Mouse (Mus musculus) heart, embryonic 12.5 days (tissue): ENCODE results near the gene Hoxd12. TPM values are rescaled to one million over a fixed set of nuclear protein-coding genes. Genes with fewer than 3 reads are reported as not detected.

Source experiments
- ATAC-seq: fragments of 200-750 bp; cut with Nextera tagmentation; 2 replicates; pipeline ENCODE4 v1.8.0; 2017; ENCODE audit warnings: moderate TSS enrichment, moderate library complexity; ENCODE audit not compliant: insufficient number of reproducible peaks, low FRiP score
- H3K27ac ChIP-seq: fragments of 300-500 bp; sonication (generic); 2 replicates; pipeline ENCODE4 v1.5.1; 2016; ENCODE audit warnings: mild to moderate bottlenecking, moderate library complexity; ENCODE audit not compliant: poor library complexity, severe bottlenecking
- H3K27me3 ChIP-seq: fragments of 300-500 bp; sonication (generic); replicated peaks from 2 replicates; pipeline ENCODE4 v1.6.1; 2016; ENCODE audit warnings: mild to moderate bottlenecking, moderate library complexity
- H3K36me3 ChIP-seq: fragments of 300-500 bp; sonication (generic); 2 replicates; pipeline ENCODE4 v1.6.1; 2016; ENCODE audit warnings: mild to moderate bottlenecking, moderate library complexity
- H3K4me1 ChIP-seq: fragments of 300-500 bp; sonication (generic); replicated peaks from 2 replicates; pipeline ENCODE4 v1.6.1; 2016; ENCODE audit warnings: mild to moderate bottlenecking
- H3K4me2 ChIP-seq: fragments of 300-500 bp; sonication (generic); 2 replicates; pipeline ENCODE4 v1.6.1; 2016; ENCODE audit warnings: mild to moderate bottlenecking, moderate library complexity
- H3K4me3 ChIP-seq: fragments of 300-500 bp; sonication (generic); 2 replicates; pipeline ENCODE4 v1.5.1; 2016; ENCODE audit warnings: mild to moderate bottlenecking
- H3K9ac ChIP-seq: fragments of 300-500 bp; sonication (generic); 2 replicates; pipeline ENCODE4 v1.6.1; 2016; ENCODE audit warnings: mild to moderate bottlenecking, moderate library complexity
- H3K9me3 ChIP-seq: fragments of 300-500 bp; sonication (generic); replicated peaks from 2 replicates; pipeline ENCODE4 v1.6.1; 2016; ENCODE audit warnings: mild to moderate bottlenecking, moderate library complexity
- WGBS: fragments of 180-500 bp; shearing (Covaris S2); methylation state at CpG from one replicate; pipeline ENCODE4 v1.1.7; 2016; 5-methylcytosine and 5-hydroxymethylcytosine counted together
- polyA plus RNA-seq: library from polyadenylated mRNA; unstranded; fragments of >200 nt; fragmentation: Nextera tagmentation; extraction: Ambion mirVana; gene quantifications from 2 replicates; pipeline ENCODE4 v1.2.1, GENCODE M21; 2016

The Hoxd12 gene
- polyA plus RNA-seq, 1 experiment from 2014 or later = 0.15 TPM

DNA sequence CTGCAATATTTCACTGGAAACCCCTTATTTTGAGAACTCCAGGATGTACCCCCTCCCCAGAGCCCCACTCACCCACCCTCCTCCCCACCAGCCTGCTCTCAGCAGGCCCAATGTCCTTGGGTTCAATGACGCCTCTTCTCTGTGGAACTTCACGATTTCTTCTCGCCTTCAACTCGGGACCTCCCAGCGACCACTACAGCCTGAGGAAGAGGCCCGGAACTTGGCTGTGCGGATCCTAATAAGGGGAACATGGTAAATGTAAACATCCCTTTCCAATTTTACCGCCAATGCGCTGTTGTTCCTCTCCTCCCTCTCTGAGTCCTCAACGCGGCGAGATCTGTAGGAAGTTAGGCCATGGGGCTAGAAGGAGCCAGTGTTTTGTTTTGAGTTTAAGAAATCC is 9.3 kb downstream of the Hoxd12 start:
- 1% methylated on average over 12 of the region's 12 CpGs for WGBS
- H3K27me3 ChIP-seq = peaks cover 87% of the 10 kb centered on the region
- H3K9ac ChIP-seq = no peak overlapping the region
- no peak overlapping the region for H3K4me2 ChIP-seq
- H3K9me3 ChIP-seq = no peaks in the 10 kb centered on the region
- no peak overlapping the region for H3K4me3 ChIP-seq
- ATAC-seq = no peak
- H3K4me1 ChIP-seq = peaks cover 22% of the 10 kb centered on the region
- no peak overlapping the region for H3K27ac ChIP-seq
- no peaks in the 10 kb centered on the region for H3K36me3 ChIP-seq

- Histone ChIP-seq H3K4me2 (no peak overlapping the region), H3K9ac (no peak overlapping the region), H3K4me3 (no peak overlapping the region), H3K4me1 (peaks cover 16% of the 10 kb centered on the region), H3K36me3 (no peaks in the 10 kb centered on the region), H3K27me3 (peaks cover 87% of the 10 kb centered on the region), H3K9me3 (no peaks in the 10 kb centered on the region), H3K27ac (no peak overlapping the region)
- 11% methylated on average over 4 of the region's 4 CpGs for WGBS
- ATAC-seq = no peak
These were observed 10.3 kb downstream of the Hoxd12 start for GRCm38 (mm10) chr2:74685059-74685603.

DNA sequence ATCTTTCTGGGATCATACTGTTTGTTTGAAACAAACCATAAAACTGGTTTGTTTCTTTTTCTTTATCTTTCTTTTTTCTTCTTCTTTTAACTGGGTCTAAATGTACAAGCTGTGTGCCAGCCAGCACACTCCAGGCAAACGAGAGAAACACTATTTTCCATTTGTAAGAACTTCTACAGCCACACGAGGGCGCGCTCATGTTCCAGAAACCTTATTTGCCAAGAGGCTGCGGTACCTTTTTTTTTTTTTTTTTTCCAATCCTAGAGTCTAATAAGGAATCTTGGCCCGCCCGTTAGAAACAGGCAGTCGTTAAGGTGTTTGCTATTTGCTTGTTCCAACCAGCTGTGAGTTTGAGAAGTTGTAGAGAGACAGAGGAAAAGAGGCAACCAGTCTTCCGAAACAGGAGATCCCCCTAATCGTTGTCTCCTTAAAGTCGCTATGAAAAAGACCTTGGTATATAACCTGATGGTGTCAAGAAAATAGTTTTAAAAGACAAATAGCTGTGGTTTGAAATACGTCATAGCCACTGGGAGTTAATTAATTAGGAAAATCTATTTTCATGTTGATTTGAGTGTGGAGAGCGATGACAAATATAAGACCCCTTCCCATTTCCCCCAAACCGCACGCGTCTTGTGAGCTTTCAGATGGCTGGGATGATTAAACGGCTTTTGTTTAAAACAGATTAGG is 11.6 kb downstream of the Hoxd12 start:
- Histone ChIP-seq H3K36me3 (no peaks in the 10 kb centered on the region), H3K27ac (no peak overlapping the region), H3K4me3 (no peak overlapping the region), H3K27me3 (peaks cover 81% of the 10 kb centered on the region), H3K9ac (no peak overlapping the region), H3K4me2 (no peak overlapping the region), H3K9me3 (no peaks in the 10 kb centered on the region), H3K4me1 (peaks cover 18% of the 10 kb centered on the region)
- ATAC-seq = no peak
- 5% methylated on average over 17 of the region's 17 CpGs for WGBS

- no peaks in the 10 kb centered on the region for H3K9me3 ChIP-seq
- no peak overlapping the region for H3K4me3 ChIP-seq
- H3K36me3 ChIP-seq = no peaks in the 10 kb centered on the region
- peaks cover 81% of the 10 kb centered on the region for H3K27me3 ChIP-seq
- WGBS = under 1% methylated on average over 27 of the region's 27 CpGs
- H3K4me2 ChIP-seq = no peak overlapping the region
- H3K27ac ChIP-seq = no peak overlapping the region
- no peak for ATAC-seq
- peaks cover 13% of the 10 kb centered on the region for H3K4me1 ChIP-seq
- no peak overlapping the region for H3K9ac ChIP-seq
These were observed 12.3 kb downstream of the Hoxd12 start for GRCm38 (mm10) chr2:74686988-74687697.

DNA sequence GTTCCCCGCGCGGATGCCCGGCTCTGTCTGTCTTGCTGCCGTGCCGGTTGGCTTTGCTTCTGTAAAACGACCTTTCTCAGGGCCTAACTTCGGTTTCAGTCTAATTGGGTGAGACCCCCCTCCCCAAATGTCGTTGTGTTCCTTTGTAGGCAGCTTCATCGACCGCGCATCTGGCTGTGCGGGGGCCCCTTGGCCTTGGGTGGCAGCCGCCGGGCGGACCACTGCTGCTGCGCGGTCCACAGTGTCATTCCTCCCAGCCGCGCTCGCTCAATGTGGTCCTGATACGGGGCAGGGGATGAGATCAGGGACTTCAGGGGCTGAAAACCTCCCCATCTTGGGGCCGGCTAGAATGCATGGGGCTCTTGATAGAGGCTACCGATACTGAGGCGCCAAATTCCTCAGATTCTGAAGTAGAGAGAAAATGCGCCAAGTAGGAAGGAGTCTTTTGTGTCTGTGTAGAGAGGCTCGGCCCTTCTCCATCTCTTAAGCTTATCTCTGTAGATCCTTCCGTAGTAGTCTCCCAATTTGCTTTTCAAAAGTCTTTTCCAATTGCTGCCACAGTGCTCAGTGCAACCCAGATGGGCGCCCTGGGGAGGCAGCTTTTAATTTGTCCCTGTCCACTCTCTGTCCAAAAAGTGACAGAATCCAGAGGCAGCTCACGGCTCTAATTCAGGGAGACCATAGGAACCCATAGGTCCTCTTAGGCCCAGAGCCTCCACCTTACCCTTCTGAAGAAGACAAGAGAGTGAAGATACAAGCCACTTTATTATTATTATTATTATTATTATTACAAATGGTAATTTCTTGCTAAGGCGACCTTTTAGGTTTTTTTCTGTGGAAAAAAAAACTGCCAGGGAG is 13.1 kb downstream of the Hoxd12 start:
- no peak overlapping the region for H3K4me3 ChIP-seq
- 2% methylated on average over 31 of the region's 31 CpGs for WGBS
- no peak overlapping the region for H3K4me2 ChIP-seq
- H3K9me3 ChIP-seq = no peaks in the 10 kb centered on the region
- H3K27me3 ChIP-seq = peaks cover 81% of the 10 kb centered on the region
- peaks cover 5% of the 10 kb centered on the region for H3K4me1 ChIP-seq
- H3K9ac ChIP-seq = no peak overlapping the region
- H3K27ac ChIP-seq = no peak overlapping the region
- ATAC-seq = no peak
- no peaks in the 10 kb centered on the region for H3K36me3 ChIP-seq

- H3K4me2 ChIP-seq = no peak overlapping the region
- no peak overlapping the region for H3K9ac ChIP-seq
- H3K27ac ChIP-seq = no peak overlapping the region
- WGBS = 4% methylated on average over 12 of the region's 12 CpGs
- no peak for ATAC-seq
- H3K27me3 ChIP-seq = peaks cover 81% of the 10 kb centered on the region
- H3K4me1 ChIP-seq = 0 out of 2 replicates have a peak, but pooled peaks cover 4% of the 10 kb centered on the region
- no peak overlapping the region for H3K4me3 ChIP-seq
- H3K9me3 ChIP-seq = no peaks in the 10 kb centered on the region
- H3K36me3 ChIP-seq = no peaks in the 10 kb centered on the region
These were observed 14.2 kb downstream of the Hoxd12 start for GRCm38 (mm10) chr2:74688795-74689573.

DNA sequence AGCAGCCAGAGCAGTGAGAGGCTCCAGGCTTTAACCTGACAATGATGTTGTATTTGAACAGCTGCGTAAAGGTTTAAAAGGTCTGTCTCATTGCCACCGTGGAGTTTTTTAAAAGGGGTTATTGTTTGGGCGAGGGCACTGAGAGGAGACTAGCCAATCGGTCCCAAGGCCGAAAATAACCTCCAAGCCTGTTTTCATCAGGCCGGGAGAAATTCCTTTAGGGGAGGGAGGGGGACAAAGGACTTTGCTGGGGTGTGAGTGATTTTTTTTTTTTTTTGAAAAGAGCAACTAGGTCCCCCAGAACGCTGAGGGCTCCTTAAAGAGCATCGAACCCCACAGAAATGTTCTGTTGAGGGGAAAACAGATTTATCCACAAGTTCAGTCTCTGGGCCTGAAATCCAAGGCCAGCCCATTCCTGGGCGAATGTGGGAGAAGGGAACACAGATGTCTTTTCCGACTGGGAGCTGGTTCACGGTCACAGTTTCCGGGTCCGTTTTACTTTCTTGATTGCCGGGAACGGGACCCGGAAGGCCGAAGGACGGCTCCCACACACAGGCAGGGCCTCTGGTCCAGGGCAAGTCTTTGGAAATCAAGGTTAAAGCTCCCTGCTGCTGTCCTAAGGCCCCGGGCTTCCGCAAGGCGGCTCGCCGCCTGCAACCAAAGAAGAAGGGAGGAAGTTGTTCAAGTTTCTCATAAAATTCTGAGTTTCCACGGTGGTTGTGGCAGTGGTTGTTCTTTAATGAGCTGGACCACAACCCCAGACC is 14.9 kb downstream of the Hoxd12 start:
- H3K36me3 ChIP-seq = no peaks in the 10 kb centered on the region
- WGBS = under 1% methylated on average over 24 of the region's 24 CpGs
- no peak for ATAC-seq
- H3K4me2 ChIP-seq = no peak overlapping the region
- H3K27ac ChIP-seq = no peak overlapping the region
- H3K9me3 ChIP-seq = no peaks in the 10 kb centered on the region
- H3K4me1 ChIP-seq = 0 out of 2 replicates have a peak, but pooled peaks cover 4% of the 10 kb centered on the region
- peaks cover 82% of the 10 kb centered on the region for H3K27me3 ChIP-seq
- no peak overlapping the region for H3K9ac ChIP-seq
- no peak overlapping the region for H3K4me3 ChIP-seq

GRCm38 (mm10) chr2:74690338-74690716 is 15.5 kb downstream of the Hoxd12 start:
- H3K27ac ChIP-seq = no peak overlapping the region

DNA sequence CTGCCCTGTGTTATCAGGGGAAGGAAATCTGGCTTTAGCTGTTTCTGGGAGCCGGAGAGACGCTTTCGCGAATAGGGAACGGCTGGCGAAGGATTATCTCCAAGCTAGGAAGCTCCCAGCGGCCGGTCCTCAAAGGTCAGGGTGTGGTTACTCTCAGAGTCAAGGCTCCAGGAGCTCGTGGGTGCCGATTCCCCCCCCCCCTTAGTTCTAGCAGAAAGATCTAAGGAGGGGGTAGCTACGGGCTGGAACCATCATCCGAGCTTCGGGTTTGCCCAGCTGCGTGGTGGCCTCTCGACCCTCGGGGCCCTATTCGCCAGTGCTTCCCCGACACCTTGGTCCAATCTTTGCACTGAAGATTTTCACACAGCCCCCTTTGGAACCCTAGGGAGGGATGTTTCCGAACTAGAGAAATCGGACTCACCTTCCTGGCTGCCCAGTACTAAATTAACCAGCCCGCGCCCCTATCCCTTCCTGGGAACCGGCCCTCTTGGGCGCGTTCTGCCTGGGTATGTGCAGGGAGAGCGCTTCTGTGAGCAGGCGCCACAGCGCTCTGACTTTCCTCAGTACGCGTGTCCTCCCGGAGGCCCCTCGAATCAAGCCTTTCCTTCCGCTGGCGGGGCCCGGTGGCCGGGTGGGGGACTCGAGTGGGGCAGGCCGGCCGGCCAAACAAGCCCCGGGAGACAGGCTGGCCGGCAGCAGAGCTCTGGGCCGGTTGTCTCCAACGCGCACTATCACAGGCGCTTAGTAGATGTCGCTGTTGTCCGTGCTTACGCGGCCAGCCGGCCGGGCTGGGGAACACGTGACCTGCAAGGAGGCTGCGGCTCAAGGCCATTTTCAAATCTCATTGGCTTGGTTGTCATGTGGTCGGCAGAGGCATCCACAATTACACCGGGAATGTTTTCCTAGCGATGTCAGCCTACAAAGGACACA is 16.5 kb downstream of the Hoxd12 start, which contains the start of gene Hoxd10:
Hoxd10 (plus strand) TSS at position 903 of the 930 bp plus-strand sequence.
- Histone ChIP-seq H3K4me3 (peak within 1 kb of the TSS; percentile 29; the same call in 1 of the 2 replicates), H3K9ac (no peak within 1 kb of the TSS)
- ATAC-seq = peak; percentile 69; the same call in 1 of the 2 replicates

More at GRCm38 (mm10) chr2:74690338-74690716, 15.5 kb downstream of the Hoxd12 start:
- 7% methylated on average over 8 of the region's 8 CpGs for WGBS
- Histone ChIP-seq H3K4me2 (no peak overlapping the region), H3K4me3 (no peak overlapping the region), H3K4me1 (0 out of 2 replicates have a peak, but pooled peaks cover 4% of the 10 kb centered on the region), H3K36me3 (no peaks in the 10 kb centered on the region), H3K9ac (no peak overlapping the region), H3K9me3 (no peaks in the 10 kb centered on the region), H3K27me3 (peaks cover 83% of the 10 kb centered on the region)
- no peak for ATAC-seq

More for the DNA sequence above, 16.5 kb downstream of the Hoxd12 start, which contains the start of gene Hoxd10:
- peak within 1 kb of the TSS; percentile 26 for H3K4me2 ChIP-seq
- H3K27me3 ChIP-seq = peaks cover 89% of the 10 kb centered on the region
- no peaks in the 10 kb centered on the region for H3K36me3 ChIP-seq
- H3K9me3 ChIP-seq = no peaks in the 10 kb centered on the region
- no peak within 1 kb of the TSS for H3K27ac ChIP-seq
- 1% methylated on average over 56 of the region's 56 CpGs for WGBS
- H3K4me1 ChIP-seq = 0 out of 2 replicates have a peak, but pooled peaks cover 4% of the 10 kb centered on the region
